Mouse (Mus musculus) mature B cell (primary cell): ENCODE data around the gene Hao1.

Experiments used
- in situ Hi-C: fragments of 300-500 bp; cut with MboI; formaldehyde crosslinking; loops from 2 replicates; pipeline ENCODE4 v1.14.3; 2019

Hao1 gene

GRCm38 (mm10) chr2:134554221-134554727 is at the start of gene Hao1:
Gene Hao1, minus strand, starts transcription at chr2:134554368.
- in situ Hi-C loops, result no loop called here

- in situ Hi-C loops, result no loop called here
Observed at GRCm38 (mm10) chr2:134591081-134591694, 37.0 kb upstream of the Hao1 start.

- in situ Hi-C loops, result no loop called here
Observed at GRCm38 (mm10) chr2:134585243-134585642, 31.1 kb upstream of the Hao1 start.

GRCm38 (mm10) chr2:134559422-134559821 is 5.3 kb upstream of the Hao1 start:
- in situ Hi-C loops, result no loop called here

- in situ Hi-C loops, result no loop called here
Observed at GRCm38 (mm10) chr2:134552358-134552757, 1.8 kb downstream of the Hao1 start.

GRCm38 (mm10) chr2:134549770-134550169 is 4.4 kb downstream of the Hao1 start:
- in situ Hi-C loops, result no loop called here

- in situ Hi-C loops, result no loop called here
Observed at GRCm38 (mm10) chr2:134545116-134545515, 9.1 kb downstream of the Hao1 start.

- in situ Hi-C loops, result no loop called here
Observed at GRCm38 (mm10) chr2:134544321-134545065, 9.7 kb downstream of the Hao1 start.

- in situ Hi-C loops, result no loop called here
Observed at GRCm38 (mm10) chr2:134543501-134543900, 10.7 kb downstream of the Hao1 start.

- in situ Hi-C loops, result no loop called here
Observed at GRCm38 (mm10) chr2:134541019-134541418, 13.1 kb downstream of the Hao1 start.

- in situ Hi-C loops, result no loop called here
Observed at GRCm38 (mm10) chr2:134538451-134538850, 15.7 kb downstream of the Hao1 start.

GRCm38 (mm10) chr2:134528122-134528810 is 25.9 kb downstream of the Hao1 start:
- in situ Hi-C loops, result no loop called here

GRCm38 (mm10) chr2:134527419-134528114 is 26.6 kb downstream of the Hao1 start:
- in situ Hi-C loops, result no loop called here

GRCm38 (mm10) chr2:134518042-134518441 is 36.1 kb downstream of the Hao1 start:
- in situ Hi-C loops, result no loop called here

GRCm38 (mm10) chr2:134499777-134500176 is 54.4 kb downstream of the Hao1 start:
- in situ Hi-C loops, result no loop called here

GRCm38 (mm10) chr2:134498450-134498849 is 55.7 kb downstream of the Hao1 start:
- in situ Hi-C loops, result no loop called here

GRCm38 (mm10) chr2:134488671-134489070 is 65.5 kb downstream of the Hao1 start:
- in situ Hi-C loops, result no loop called here

- in situ Hi-C loops, result no loop called here
Observed at GRCm38 (mm10) chr2:134486055-134486834, 67.9 kb downstream of the Hao1 start.

GRCm38 (mm10) chr2:134482683-134483082 is 71.5 kb downstream of the Hao1 start:
- in situ Hi-C loops, result no loop called here

GRCm38 (mm10) chr2:134481759-134482158 is 72.4 kb downstream of the Hao1 start:
- in situ Hi-C loops, result no loop called here

GRCm38 (mm10) chr2:134481174-134481573 is 73.0 kb downstream of the Hao1 start:
- in situ Hi-C loops, result no loop called here
